Mouse (Mus musculus) urinary bladder, postnatal 4 days (tissue): Measurements from ENCODE around the gene Ltbp2.
A peak's percentile ranks its signal among the peaks of the same experiment; 100 is the strongest.

Experiments used
- DNase-seq, 2 experiments: peaks; one replicate each; pipeline ENCODE4 v3.0.0; 2021 to 2022; ENCODE audit warnings: low spot score in 2 of 2

Ltbp2 gene

GRCm38 (mm10) chr12:84876481-84877121 is at the start of gene Ltbp2:
Gene Ltbp2 (minus strand): TSS chr12:84876532.
- peak; percentile 77 to 91 for DNase-seq

- DNase-seq = no peak
These were observed 48.0 kb upstream of the Ltbp2 start for GRCm38 (mm10) chr12:84924324-84924723.

- no peak for DNase-seq
These were observed 45.6 kb upstream of the Ltbp2 start for GRCm38 (mm10) chr12:84921881-84922419.

- DNase-seq = no peak
These were observed 42.5 kb upstream of the Ltbp2 start for GRCm38 (mm10) chr12:84918809-84919208.

GRCm38 (mm10) chr12:84917799-84918198 is 41.5 kb upstream of the Ltbp2 start:
- no peak for DNase-seq

GRCm38 (mm10) chr12:84914959-84915358 is 38.6 kb upstream of the Ltbp2 start:
- no peak for DNase-seq

- no peak for DNase-seq
These were observed 36.3 kb upstream of the Ltbp2 start for GRCm38 (mm10) chr12:84912652-84913104.

GRCm38 (mm10) chr12:84911640-84912039 is 35.3 kb upstream of the Ltbp2 start:
- DNase-seq = no peak

GRCm38 (mm10) chr12:84910066-84910465 is 33.7 kb upstream of the Ltbp2 start:
- DNase-seq = no peak

- DNase-seq = peak in 1 of 2 experiments; percentile 70
These were observed 31.5 kb upstream of the Ltbp2 start for GRCm38 (mm10) chr12:84907627-84908480.

- peak in 1 of 2 experiments; percentile 31 for DNase-seq
These were observed 30.8 kb upstream of the Ltbp2 start for GRCm38 (mm10) chr12:84907024-84907626.

GRCm38 (mm10) chr12:84904399-84904798 is 28.1 kb upstream of the Ltbp2 start:
- no peak for DNase-seq

GRCm38 (mm10) chr12:84900317-84900716 is 24.0 kb upstream of the Ltbp2 start:
- DNase-seq = no peak

- no peak for DNase-seq
These were observed 21.0 kb upstream of the Ltbp2 start for GRCm38 (mm10) chr12:84897322-84897721.

GRCm38 (mm10) chr12:84896235-84896634 is 19.9 kb upstream of the Ltbp2 start:
- DNase-seq = no peak

- DNase-seq = no peak
These were observed 17.6 kb upstream of the Ltbp2 start for GRCm38 (mm10) chr12:84893648-84894628.

GRCm38 (mm10) chr12:84890289-84890688 is 14.0 kb upstream of the Ltbp2 start:
- DNase-seq = no peak

GRCm38 (mm10) chr12:84885107-84885876 is 9.0 kb upstream of the Ltbp2 start:
- peak; percentile 72 to 73 for DNase-seq

- no peak for DNase-seq
These were observed 8.2 kb upstream of the Ltbp2 start for GRCm38 (mm10) chr12:84884423-84885076.

GRCm38 (mm10) chr12:84882796-84883195 is 6.5 kb upstream of the Ltbp2 start:
- no peak for DNase-seq
